Mouse (Mus musculus) cerebellum, adult 11 months (tissue): Measurements from ENCODE around the gene Fbxl20.

Experiments
- DNase-seq: peaks from one replicate; pipeline ENCODE4 v3.0.0; 2022

Gene Fbxl20

DNA sequence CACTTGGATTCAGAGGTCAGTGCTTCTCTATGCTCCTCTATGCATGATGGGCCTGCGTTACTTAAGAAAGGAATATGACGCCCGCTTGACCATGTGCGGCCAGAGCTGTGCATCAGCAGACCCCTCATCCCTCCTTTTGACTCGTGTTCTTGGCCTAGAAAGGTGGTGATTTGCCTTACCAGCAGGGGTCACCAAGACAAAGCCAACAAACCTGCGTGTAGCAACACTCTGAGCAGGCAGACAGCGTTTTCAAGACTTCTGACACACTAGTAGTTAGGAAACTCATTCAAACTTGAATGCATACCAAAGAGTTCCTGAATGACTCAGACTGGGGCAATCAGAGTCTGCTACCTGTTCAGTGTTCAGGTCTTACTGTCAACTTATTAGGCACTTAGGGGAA is 63.6 kb downstream of the Fbxl20 start:
- DNase-seq: no peak

DNA sequence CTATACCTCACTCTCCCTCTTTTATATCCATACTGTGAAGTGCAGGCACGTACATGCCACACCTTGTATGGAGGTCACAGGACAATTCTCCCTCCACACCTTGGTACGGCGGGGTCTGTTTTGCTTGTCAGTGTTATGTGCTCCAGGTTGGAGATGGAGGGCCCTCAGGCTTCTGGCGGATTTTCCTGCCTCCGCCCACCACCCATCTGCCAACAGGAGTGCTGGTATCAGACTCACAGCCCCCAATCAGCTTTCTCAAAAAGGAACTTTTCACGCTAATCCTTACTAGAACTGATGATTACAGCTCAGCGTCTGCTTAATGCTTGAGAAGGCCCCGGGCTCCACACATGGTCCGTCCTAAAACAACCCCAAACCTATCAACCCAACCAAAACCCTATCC is 64.1 kb downstream of the Fbxl20 start:
- DNase-seq: no peak

DNA sequence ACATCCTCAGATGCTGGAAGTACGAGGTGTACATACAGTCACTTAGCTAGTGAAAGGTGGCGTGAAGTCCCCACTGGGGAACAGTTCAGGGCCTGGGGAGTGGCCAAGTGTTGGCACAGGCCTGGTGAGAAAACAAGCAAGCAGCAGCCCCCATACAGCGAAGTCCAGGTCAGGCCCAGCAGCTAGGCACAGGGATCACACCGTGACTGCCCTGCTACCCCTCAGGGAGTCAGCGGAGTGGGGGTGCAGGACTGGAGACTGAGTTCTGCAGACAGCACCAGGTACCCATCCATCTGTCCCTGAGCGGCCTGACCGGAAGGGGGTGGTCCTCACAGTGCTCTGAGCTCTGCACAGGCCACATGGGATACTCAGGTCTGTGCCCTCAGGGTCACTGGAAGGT is 67.5 kb downstream of the Fbxl20 start:
- no peak for DNase-seq

DNA sequence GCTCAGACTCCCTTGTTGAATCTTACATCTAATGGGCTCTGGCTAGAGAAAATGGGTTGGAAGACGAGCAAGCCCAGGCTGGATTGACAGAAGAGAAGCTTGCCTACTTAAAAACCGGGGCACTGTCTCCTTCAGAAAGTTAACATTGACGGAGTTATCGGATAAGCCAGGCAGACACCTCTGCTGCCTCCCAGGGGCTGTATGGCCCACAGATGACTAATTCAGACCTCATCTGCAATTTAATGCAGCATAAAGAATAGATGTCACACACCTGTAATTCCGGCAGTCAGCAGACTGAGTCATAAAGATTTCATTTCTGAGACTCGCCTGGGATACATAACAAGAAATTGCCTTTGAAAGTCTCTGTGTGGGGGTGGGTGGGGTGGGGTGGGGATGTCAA is 69.8 kb downstream of the Fbxl20 start:
- no peak for DNase-seq

DNA sequence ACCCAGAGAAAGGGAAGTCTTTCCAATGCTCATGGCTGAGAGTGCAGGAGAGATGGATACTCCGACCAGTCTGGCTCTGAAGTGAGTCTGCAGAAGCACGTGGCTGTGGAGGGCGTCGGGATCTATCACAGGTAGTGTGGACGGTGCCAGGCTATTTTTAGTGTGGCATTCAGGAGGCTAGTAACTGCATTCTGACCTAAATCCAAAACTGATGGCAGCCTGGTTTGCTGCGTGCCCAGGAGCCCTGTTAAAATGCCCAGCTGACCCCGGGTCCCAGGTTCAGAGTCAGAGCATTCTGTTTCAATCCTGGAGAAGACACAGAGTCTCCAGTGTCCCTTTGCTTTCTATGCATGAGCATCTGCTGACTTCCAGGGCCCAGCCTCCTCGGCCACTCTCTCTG is 73.1 kb downstream of the Fbxl20 start:
- DNase-seq: no peak

DNA sequence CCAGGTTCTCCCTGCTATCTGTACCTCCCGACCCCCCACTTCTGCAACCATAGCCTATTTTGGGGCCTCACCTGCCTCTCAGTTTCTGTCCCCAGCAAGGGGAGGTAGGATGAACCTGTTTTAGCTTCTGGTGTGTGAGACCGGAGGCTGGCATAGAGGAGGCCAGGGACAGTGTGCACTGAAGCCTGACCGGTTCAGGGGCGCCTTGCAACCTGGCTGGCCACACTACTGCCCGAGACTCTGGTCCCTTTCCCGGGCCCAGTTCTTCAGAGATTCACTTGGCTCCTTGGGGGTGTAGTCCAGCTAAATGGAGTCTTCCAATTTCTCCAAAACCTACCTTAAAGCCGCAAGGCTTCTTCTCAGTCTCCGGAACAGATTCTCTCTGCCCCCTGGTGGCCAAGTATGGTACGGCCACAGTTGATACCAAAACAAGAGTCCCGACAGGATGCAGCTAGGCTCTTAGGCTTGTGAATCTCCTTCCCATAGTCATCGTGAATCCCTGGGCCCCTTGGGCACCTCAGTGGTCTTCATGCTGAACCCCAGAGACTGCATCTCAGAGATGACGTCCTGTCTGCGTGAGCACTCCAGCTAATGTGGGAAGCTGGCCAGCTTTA is 74.9 kb downstream of the Fbxl20 start:
- peak; percentile 91 for DNase-seq

DNA sequence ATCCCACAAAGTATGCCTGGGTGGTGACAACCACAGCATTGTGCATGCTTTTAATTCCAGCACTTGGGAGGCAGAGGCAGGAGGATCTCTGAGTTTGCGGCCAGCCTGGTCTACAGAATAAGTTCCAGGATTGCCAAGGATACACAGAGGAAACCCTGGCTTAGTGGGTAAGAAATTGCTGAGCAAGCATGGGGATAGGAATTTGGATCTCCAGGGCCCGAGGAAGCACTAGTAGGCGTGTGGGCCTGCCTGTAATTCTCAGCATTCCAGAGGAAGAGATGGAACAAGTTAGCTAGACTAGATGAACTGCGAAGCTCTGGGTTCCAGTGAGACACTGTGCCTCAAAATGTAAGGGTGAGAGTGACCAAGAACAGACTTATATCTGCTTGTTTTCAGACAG is 76.8 kb downstream of the Fbxl20 start:
- no peak for DNase-seq

DNA sequence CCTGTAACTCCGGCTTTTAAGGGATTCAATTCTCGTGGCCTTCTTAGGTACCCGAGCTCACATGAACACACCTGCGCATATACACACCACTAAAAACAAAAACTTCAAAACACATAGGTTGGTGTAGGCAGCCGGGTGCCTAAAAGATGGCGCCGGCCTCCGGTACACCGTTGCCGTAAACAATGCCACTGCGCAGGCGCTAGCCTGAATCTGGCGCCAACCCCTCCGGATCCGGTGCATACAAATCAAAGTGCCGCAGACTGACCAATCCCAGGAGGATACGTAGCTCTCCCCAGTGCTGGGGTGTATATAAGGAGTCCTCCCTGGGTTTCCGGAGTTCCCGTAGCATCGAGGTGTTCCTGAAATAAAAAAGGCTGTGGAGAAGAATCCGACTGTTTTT is 82.9 kb downstream of the Fbxl20 start:
- no peak for DNase-seq

DNA sequence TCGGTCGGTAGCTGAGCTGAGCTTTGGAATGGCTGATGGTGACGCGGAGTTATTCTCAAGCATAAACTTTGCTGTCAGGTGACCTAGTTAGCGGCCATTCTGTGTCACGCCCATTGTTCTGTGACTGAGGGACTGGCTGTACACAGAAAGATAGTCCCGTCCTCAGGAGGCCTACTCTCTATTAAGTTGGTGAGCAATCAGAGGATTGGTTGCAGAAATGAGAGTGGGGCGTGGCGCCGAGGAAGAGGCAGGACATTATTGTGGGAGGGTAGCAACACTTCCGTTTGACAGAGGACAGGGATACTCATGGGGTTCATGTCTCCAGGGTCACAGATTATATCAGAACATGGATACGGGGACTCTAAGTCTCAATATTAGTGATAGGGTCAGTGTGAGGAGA is 84.0 kb downstream of the Fbxl20 start:
- DNase-seq: no peak

DNA sequence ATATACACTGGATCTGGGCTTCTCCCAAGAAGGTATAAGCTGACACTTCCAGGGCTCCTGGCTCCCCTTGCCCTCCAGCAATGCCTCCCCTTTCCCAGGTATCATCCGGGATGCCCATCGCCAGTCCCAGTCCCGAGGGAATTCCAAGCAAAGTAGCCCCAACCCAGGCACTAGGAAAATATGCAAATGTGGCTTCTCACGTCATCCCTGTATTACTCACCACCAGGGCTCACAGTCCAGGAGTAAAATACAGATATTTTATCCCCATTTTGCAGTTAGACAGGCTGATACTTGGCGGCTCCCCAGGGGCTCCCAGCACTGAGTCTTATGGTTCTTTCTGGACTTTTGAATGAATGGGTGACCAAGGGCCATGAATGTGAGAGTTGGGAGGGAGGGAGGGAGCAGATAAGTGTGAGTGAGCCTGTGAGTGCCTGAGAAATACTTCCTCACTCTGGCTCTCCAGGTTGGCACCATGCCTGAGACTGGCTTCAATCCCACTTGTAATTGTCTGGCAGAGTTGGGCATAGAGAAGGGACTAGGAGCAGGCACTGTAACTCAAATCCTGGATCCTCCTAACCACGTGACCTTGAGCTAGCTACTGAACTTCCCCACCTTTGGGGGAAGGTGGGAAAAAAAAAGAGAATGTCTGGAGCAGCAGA is 88.2 kb downstream of the Fbxl20 start:
- peak; percentile 33 for DNase-seq

DNA sequence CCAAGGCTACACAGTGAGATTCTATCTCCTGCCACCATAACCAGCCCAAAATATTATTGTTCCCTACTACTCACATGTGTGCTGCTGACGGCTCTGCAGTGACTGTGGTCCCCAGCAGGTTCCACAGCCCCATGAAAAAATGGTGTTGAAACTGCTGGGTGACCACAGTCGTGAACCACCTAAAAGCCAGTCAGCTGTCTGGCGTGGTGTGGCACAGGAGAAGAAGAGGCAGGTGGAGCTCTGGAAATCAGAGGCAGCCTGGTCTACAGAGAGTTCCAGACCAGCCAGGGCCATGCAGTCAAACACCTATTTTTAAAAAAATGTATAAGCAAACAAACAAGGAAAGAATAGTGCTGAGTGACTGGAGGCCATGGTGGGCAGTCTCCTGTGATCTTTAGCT is 88.8 kb downstream of the Fbxl20 start:
- DNase-seq: no peak

DNA sequence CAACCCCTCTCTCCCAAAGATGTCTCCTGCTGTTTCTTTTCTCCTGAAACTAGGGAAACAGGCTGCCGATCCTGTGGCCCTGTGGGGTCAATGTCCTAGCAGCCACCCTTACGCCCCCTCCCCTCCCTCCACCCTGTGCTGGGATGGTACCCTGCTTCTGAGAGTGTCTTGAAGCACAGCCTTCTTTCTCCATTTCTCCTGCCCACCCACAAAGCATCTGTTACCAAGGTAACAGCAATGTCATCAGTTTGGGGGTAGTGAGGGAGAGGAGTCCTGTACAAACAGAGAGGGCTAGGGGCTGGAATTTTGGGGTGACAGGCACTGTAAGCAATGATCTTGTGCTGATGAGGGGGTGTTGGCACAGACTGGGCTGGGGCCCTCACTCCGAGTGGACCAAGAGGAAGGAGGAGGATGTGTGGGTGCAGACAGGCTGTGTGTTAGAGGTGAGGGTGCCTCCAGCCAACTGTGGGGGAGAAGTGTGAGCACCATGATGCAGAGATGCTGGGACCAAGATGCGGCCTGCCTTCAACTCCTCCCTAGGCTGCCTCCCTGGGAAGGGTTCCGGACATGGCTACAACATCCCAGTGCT is 90.0 kb downstream of the Fbxl20 start:
- no peak for DNase-seq

DNA sequence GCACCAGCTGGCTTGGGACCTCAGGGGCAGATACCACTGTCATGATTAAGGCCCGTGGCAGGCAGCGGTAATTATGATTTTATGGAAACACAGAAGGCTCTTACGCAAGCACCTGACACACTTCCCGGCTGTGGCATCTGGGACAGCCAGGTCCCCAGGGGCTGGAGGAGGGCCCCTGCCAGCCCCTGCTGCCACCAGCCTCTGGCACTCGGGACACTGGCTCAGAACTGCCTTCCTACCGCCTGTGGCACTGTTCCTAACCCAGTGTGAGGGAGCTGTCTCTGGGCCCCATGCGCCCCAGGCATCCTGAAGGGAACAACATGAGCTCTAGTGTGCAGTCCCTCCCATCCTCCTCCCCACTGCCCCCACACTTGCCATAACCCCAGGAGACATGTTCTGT is 90.5 kb downstream of the Fbxl20 start:
- DNase-seq: peak; percentile 24

DNA sequence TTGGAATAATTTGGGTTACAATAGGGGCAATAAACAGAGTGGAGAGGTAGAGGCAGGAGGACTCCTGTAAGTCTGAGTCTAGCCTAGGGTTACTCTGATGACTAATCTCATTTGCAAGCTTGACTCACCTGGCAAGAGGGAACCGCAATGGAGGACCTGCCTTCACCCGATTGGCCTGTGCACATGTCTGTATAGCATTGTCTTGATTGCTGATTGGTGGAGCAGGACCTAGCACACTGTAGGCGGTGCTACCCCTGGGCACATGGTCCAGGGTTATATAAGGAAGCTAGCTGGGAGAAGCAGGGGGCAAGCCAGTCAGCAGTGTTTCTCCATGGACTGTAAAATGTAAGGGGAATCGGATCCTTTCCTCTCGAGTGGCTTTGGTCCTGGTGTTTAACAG is 92.2 kb downstream of the Fbxl20 start:
- peak; percentile 26 for DNase-seq

DNA sequence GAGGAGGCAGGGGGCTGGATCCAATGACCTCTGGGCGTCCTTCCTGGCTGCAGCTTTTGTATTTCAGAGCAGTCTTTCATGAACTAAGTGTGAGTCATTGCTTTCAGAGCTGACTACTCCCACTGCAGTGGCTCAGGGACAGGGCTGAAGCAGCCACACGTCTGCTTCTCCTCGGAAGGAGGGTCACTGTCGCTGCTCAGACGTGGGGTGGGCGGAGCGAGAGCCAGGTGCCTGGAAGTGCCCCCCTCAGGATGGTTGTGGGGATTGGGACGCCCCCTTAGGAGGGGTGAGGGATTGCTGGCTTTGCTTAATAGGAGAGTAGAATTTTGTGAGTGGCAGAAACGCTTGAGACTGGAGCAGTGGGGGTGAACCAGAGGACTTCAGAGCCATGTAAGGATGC is 92.7 kb downstream of the Fbxl20 start:
- DNase-seq: no peak

DNA sequence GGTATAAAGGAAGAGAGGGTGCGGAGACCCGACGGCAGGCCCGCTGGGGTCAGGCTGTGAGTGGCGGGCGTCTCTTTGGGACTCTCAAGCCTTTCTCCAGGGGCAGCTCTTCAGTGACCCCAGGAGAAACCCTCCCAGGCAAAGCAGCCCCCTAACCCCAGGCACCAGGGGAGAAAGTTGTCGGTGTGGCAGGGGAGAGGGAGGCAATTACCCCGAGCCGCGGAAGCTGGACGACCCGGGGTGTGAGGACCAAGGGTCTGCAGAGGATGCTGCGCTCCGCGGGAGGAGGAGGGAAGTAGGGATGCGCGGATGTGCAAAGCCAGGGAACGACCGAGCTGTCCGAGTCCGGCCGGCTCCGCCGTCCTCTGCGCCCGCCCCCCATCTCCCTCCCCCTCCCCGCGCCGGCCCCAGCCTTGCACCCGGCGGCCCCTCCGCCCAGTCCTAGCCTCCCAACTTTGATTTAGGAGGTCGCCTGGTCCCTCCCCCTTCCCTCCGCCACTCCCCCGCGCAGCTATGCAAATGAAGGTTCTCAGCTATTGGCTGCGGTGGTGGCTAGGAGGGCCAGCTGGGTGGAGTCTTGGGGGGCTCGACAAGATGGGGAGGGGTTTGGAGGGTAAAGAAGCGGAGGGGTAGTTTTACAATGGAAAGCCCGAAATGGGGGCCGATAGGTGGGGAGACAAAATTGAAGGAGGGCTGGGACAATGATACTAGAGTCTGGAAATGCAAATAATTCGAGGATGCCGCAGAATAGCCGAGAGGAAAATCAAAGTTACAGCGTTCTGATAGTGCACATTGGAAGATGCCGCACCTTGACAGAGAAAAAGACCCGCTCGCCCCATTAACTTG is 97.0 kb downstream of the Fbxl20 start, which contains the start of gene Stac2:
Stac2 (minus strand) TSS at position 474 of the 846 bp plus-strand sequence.
- peak; percentile 77 for DNase-seq

DNA sequence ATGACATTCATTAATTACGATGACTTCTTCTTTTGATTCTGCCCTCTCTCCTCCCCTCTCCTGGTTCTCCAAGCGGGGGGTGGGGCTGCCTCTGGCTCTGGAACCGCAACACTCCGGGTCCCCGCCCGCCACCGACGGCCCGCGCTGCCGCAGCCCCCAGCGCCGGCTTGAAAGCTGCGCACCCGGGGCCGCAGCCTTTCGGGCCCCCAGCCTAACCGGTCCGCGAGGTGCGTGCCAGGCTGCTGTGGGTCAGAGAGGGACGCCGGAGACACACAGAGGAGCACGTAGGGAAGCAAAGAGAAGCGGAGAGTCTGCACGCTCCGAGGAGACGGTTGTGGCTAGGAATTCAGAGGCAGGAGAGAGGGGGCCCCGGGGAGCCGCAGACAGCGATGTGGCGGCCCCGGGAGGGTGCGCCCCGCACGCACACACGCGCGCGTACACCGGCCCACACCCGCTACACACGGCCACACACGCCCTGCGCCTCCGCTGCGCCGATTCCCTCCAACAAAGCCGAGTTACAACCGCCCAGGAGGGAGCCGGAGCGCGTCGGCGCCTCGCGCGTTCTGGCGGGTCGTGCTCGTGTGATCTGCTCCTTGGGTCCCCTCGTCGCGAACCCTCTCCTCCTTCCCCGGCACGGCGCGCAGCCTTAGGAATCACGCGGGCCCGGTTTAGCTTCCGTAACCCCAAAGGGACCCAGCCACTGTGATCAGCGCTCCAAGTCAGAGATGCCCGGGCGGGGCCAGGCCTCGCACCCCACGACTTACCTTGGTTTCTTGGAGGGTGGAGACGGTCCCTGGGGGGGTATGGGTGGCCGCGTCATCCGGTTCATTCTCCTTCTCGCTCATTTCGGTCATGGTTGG is 97.8 kb downstream of the Fbxl20 start:
- DNase-seq: no peak

DNA sequence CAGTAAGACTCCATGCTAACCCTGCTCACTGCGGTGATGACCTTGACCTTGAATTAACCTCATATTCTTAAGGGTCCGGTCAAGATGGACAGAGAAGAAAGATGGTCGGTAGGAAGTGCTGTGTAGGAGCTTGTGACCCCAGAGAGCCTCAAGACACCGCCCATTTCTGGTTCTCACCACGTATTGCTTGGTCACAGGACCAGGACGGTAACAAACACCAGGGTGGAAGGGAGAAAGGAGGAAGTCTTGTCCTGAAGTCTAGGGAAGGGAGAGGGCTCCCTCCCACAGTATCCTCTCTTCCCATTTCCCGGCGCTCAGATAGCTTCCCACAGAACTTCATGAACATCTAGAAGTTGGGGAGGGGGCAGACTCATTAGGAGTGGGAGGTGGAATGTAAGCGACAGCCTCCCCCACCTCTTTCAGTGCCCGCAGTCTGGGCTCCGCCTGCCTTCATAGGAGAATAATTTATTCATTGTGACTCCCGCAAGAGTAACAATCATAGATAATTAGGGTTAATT is 98.5 kb downstream of the Fbxl20 start:
- no peak for DNase-seq

DNA sequence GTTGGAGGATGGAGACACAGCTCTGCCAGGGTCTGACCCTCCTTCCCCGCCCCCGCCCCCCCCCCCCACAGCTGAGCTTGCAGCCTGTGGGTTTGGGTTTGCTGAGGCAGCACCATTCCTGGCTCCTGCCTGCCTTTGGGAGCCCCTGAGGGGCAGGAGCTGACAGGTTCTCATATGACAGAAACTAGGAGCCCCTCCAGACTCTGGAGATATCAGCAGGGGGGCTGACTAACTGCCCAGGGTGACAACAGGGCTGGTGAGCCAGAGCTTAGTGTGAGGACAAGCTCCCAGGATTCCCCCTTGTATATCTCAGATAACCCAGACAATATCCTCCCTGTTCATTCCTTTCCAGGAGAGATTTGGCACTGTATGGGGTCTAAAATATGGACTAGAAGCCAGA is 99.3 kb downstream of the Fbxl20 start:
- no peak for DNase-seq

DNA sequence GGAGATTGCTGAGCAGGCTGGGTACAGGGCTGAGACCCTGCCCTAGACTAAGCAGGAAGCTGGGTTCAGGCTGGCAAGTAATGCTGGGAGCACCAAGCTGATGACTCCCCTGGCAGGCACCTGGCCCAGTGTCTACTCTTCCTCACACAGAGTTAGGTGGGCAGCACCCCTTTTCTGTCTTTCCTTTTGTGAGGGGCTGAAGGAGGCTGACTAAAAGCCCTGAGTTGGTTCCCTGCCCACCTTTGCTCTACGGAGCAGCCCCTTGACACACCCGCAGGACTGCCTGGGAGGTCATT is 99.7 kb downstream of the Fbxl20 start:
- DNase-seq: no peak

DNA sequence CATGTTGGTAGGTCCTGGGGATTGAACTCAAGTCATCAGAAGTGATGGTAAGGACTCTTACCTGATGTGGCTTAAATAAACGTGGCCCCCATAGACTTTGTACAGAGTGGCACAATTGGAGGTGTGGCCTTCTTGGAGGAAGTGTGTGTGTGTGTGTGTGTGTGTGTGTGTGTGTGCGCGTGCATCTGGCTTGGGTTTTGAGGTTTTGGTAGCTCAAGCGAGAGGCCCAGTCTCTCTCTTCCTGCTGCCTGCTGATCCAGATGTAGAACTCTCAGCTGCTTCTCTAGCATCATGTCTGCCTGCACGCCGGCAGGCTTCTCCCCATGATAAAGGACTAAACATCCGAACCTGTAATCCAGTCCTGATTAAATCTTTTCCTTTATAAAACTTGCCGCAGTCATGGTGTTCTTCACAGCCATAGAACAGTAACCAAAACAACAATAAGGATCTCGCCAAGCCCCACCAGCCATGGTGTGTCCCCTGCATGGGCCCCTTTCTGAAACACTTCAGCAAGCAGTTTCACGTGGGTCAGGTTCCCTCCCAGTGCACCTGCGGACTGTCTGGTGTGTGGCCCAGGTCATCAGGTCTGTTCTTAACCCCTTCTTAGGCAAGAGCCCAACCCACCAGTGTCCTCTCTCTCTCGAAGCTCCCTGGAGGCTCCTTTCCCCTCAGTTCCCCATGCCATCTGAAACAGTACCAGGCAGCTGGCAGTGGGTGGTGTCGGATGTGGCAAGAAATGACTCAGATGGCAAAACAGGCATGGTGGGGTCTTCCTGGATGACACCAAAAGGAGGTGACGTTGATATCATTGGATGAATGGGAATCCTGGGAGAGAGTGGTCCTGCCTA is 100.3 kb downstream of the Fbxl20 start:
- no peak for DNase-seq

DNA sequence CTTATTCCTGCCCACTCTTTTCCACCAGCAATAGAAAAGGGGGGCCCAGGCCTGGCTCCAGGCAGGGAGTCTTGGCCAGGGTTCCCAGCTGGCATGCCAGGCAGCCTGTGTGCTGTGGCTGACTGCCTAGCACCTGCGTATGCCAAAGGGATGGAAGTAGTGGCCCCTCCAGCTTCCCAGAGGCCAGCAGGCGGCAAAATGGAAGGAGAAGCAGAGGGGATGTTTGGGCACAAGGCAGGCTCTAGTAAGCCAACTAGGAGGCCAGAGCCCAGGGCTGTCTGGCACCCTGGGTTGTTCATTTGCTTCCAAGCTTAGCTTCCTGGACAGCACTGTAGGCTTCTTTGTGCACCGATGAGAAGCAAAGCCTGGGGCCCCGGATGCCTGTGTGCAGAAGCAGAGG is 102.5 kb downstream of the Fbxl20 start:
- DNase-seq: peak; percentile 87
